ENCODE assay signal across 13 mouse cellular contexts in the genomic region with DNA sequence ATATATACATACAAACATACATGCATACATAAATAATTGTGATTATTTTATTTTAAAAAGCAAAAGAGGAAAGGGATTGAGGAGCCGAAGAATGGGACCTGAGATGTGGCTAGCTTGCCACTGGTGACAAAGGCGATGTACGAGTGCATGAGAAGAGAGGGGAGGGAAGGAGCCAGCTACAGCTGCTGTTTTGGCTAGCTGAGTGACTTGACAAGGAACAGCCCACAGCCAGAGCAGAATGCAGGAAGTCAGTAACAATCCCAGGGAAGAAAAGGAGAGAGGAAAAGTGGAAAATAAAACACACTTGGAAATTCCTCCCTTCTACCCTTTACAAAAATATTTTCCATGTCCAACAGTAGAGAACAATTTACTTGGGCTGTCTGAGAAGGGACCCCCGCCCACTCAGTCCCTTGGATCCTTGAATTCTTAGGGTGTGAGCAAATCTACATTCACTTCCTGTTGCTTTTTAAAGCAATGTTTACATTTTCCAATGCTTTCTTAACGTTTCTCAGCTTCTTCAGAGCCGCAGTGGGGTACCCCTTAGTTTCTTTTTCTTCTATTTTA.
DNase-seq lines count a peak whose midpoint lies in the region; ATAC-seq and TF ChIP-seq lines count a peak whose summit lies in the region.
"Had no signal": no experiment of that assay in that cellular context is flagged by ENCODE, and none has a peak within 500 bp of the region (broad histone marks: within the 10 kb centered on the region; RNA-seq: fewer than 3 reads in every experiment).

No protein-coding gene starts in this region.

- no peak overlapping the region for H3K4me3 ChIP-seq in hindbrain, embryonic 14.5 days (replicated peaks; ENCODE audit: low read length)
- H3K4me3 ChIP-seq in hindbrain, embryonic 11.5 days (ENCODE audit: low read depth, low read length) = no peak overlapping the region
- H3K4me3 ChIP-seq in heart, embryonic 11.5 days (ENCODE audit: low read depth, low read length) = no peak overlapping the region
- H3K4me3 ChIP-seq in lung, embryonic 16.5 days (ENCODE audit: low read length) = no peak overlapping the region
- no peak overlapping the region for H3K4me3 ChIP-seq in midbrain, embryonic 10.5 days
- H3K4me3 ChIP-seq: erythroblast, embryonic 14.5 days; hindbrain, embryonic 15.5 days had no signal

- H3K4me1 ChIP-seq in hindbrain, embryonic 14.5 days (replicated peaks; ENCODE audit: control insufficient read depth, insufficient read depth, low read length) = no peaks in the 10 kb centered on the region
- H3K4me1 ChIP-seq in hindbrain, embryonic 11.5 days (replicated peaks; ENCODE audit: control insufficient read depth, insufficient read depth, low read length) = no peaks in the 10 kb centered on the region
- H3K4me1 ChIP-seq in heart, embryonic 11.5 days (ENCODE audit: control insufficient read depth, insufficient read depth, low read length) = no peaks in the 10 kb centered on the region
- H3K4me1 ChIP-seq in lung, embryonic 16.5 days (replicated peaks; ENCODE audit: control insufficient read depth, insufficient read depth, low read length) = peaks cover 16% of the 10 kb centered on the region
- H3K4me1 ChIP-seq in midbrain, embryonic 10.5 days = peaks cover 9% of the 10 kb centered on the region
- H3K4me1 ChIP-seq: hindbrain, embryonic 15.5 days had no signal

- H3K4me2 ChIP-seq in hindbrain, embryonic 14.5 days (replicated peaks) = no peak overlapping the region
- H3K4me2 ChIP-seq in hindbrain, embryonic 11.5 days (replicated peaks; ENCODE audit: low read depth, low read length) = no peak overlapping the region
- H3K4me2 ChIP-seq in heart, embryonic 11.5 days = no peak overlapping the region; the same call in 1 of the 2 replicates
- H3K4me2 ChIP-seq in lung, embryonic 16.5 days (ENCODE audit: low read depth, low read length) = 0 out of 2 replicates have a peak overlapping the region, but pooled peaks have one; percentile 16
- H3K4me2 ChIP-seq: hindbrain, embryonic 15.5 days had no signal

- no peaks in the 10 kb centered on the region for H3K27me3 ChIP-seq in hindbrain, embryonic 14.5 days (ENCODE audit: control insufficient read depth, insufficient read depth, low read length)
- H3K27me3 ChIP-seq in hindbrain, embryonic 11.5 days (ENCODE audit: control insufficient read depth, insufficient read depth, low read length) = no peaks in the 10 kb centered on the region
- no peaks in the 10 kb centered on the region for H3K27me3 ChIP-seq in heart, embryonic 11.5 days (ENCODE audit: control insufficient read depth, insufficient read depth, low read length)
- no peaks in the 10 kb centered on the region for H3K27me3 ChIP-seq in lung, embryonic 16.5 days (ENCODE audit: control insufficient read depth, insufficient read depth, low read depth, low read length)
- H3K27me3 ChIP-seq in midbrain, embryonic 10.5 days (ENCODE audit: low read depth, poor library complexity, severe bottlenecking) = no peaks in the 10 kb centered on the region
- H3K27me3 ChIP-seq: CH12.LX; hindbrain, embryonic 15.5 days had no signal

- H3K27ac ChIP-seq in hindbrain, embryonic 14.5 days = 0 out of 2 replicates have a peak overlapping the region, but pooled peaks have one; percentile 41
- H3K27ac ChIP-seq in hindbrain, embryonic 11.5 days (ENCODE audit: low read depth, low read length) = no peak overlapping the region
- H3K27ac ChIP-seq in heart, embryonic 11.5 days (ENCODE audit: low read depth, low read length) = peak overlapping the region; percentile 62
- H3K27ac ChIP-seq in lung, embryonic 16.5 days (ENCODE audit: low read length) = peak overlapping the region; percentile 86
- H3K27ac ChIP-seq in midbrain, embryonic 10.5 days (replicated peaks) = no peak overlapping the region
- H3K27ac ChIP-seq: hindbrain, embryonic 15.5 days had no signal

- no peak for TF ChIP-seq CTCF in brain, embryonic 14.5 days (IDR thresholded peaks at IDR 0.05; ENCODE audit: borderline replicate concordance, extremely low read depth, insufficient read depth, insufficient read length)

- no peak for DNase-seq in hindbrain, embryonic 14.5 days (ENCODE audit: low spot score)
- DNase-seq in hindbrain, embryonic 11.5 days (ENCODE audit: low spot score) = no peak
- DNase-seq in brain, embryonic 14.5 days (ENCODE audit: low read depth) = peak; percentile 64
- no peak for DNase-seq in left cerebral cortex, adult 8-10 months (ENCODE audit: low spot score in 2 of 2)
- DNase-seq in urinary bladder, adult 2 months (ENCODE audit: low spot score) = no peak
- no peak for DNase-seq in midbrain, embryonic 10.5 days (ENCODE audit: low spot score)
- DNase-seq: cerebellum, adult 18-20 months; midbrain, embryonic 14.5 days had no signal

- WGBS in hindbrain, embryonic 14.5 days = 72% methylated on average over 6 of the region's 6 CpGs
- 64% methylated on average over 6 of the region's 6 CpGs for WGBS in hindbrain, embryonic 11.5 days
- WGBS in heart, embryonic 11.5 days (ENCODE audit: insufficient replicate concordance) = 33% methylated on average over 6 of the region's 6 CpGs
- 14% methylated on average over 6 of the region's 6 CpGs for WGBS in lung, embryonic 16.5 days
- WGBS in midbrain, embryonic 10.5 days = 70% methylated on average over 6 of the region's 6 CpGs

- H3K9me3 ChIP-seq in hindbrain, embryonic 14.5 days (ENCODE audit: control insufficient read depth, low read length) = no peaks in the 10 kb centered on the region
- H3K9me3 ChIP-seq in hindbrain, embryonic 11.5 days (ENCODE audit: control insufficient read depth, low read length) = no peaks in the 10 kb centered on the region
- no peaks in the 10 kb centered on the region for H3K9me3 ChIP-seq in heart, embryonic 11.5 days (replicated peaks; ENCODE audit: control insufficient read depth, low read length)
- no peaks in the 10 kb centered on the region for H3K9me3 ChIP-seq in lung, embryonic 16.5 days (ENCODE audit: control insufficient read depth, low read length)
- no peaks in the 10 kb centered on the region for H3K9me3 ChIP-seq in midbrain, embryonic 10.5 days (replicated peaks)
- H3K9me3 ChIP-seq: hindbrain, embryonic 15.5 days had no signal

- H3K36me3 ChIP-seq in hindbrain, embryonic 14.5 days (replicated peaks; ENCODE audit: control insufficient read depth, insufficient read depth) = no peaks in the 10 kb centered on the region
- H3K36me3 ChIP-seq in hindbrain, embryonic 11.5 days (ENCODE audit: control insufficient read depth, insufficient read depth, low read length) = no peaks in the 10 kb centered on the region
- H3K36me3 ChIP-seq in heart, embryonic 11.5 days (ENCODE audit: control insufficient read depth, insufficient read depth, low read length) = no peaks in the 10 kb centered on the region
- no peaks in the 10 kb centered on the region for H3K36me3 ChIP-seq in lung, embryonic 16.5 days (ENCODE audit: control insufficient read depth, insufficient read depth, low read length)
- 0 out of 2 replicates have a peak, but pooled peaks cover 4% of the 10 kb centered on the region for H3K36me3 ChIP-seq in midbrain, embryonic 10.5 days
- H3K36me3 ChIP-seq: hindbrain, embryonic 15.5 days had no signal

- TF ChIP-seq POLR2A in brain, embryonic 14.5 days (IDR thresholded peaks at IDR 0.05; ENCODE audit: borderline replicate concordance, extremely low read depth, insufficient read depth, insufficient read length, poor library complexity, severe bottlenecking) = no peak

- ATAC-seq in hindbrain, embryonic 14.5 days (ENCODE audit: low FRiP score) = no peak
- no peak for ATAC-seq in hindbrain, embryonic 11.5 days (ENCODE audit: low FRiP score)
- peak; percentile 39; the same call in 1 of the 2 replicates for ATAC-seq in heart, embryonic 11.5 days (replicated peaks; ENCODE audit: insufficient number of reproducible peaks, low FRiP score, low TSS enrichment)
- peak; percentile 85 for ATAC-seq in lung, embryonic 16.5 days (ENCODE audit: low read depth)

- no peak overlapping the region for H3K9ac ChIP-seq in hindbrain, embryonic 14.5 days
- H3K9ac ChIP-seq in hindbrain, embryonic 11.5 days (ENCODE audit: low read depth, low read length) = no peak overlapping the region
- H3K9ac ChIP-seq in heart, embryonic 11.5 days (ENCODE audit: low read depth, low read length) = no peak overlapping the region
- peak overlapping the region; percentile 38; the same call in 1 of the 2 replicates for H3K9ac ChIP-seq in lung, embryonic 16.5 days (ENCODE audit: low read length)
- H3K9ac ChIP-seq: hindbrain, embryonic 15.5 days had no signal

Comparison
In these comparisons a context has a peak if more than half of its experiments do, and no peak if none do; other contexts are left out.
1. H3K27ac ChIP-seq: peak in hindbrain, embryonic 14.5 days (single experiment), heart, embryonic 11.5 days (single experiment) and lung, embryonic 16.5 days (single experiment); none in hindbrain, embryonic 11.5 days (single experiment) and midbrain, embryonic 10.5 days (single experiment).
2. ATAC-seq: peak in heart, embryonic 11.5 days (single experiment) and lung, embryonic 16.5 days (single experiment); none in hindbrain, embryonic 14.5 days (single experiment) and hindbrain, embryonic 11.5 days (single experiment).